Mouse (Mus musculus) liver, embryonic 13.5 days (tissue): ENCODE data around the gene Gtf3c5. TPM values are rescaled to one million over a fixed set of nuclear protein-coding genes. Genes with fewer than 3 reads are reported as not detected.

Experiments used
- ATAC-seq: fragments of 200-750 bp; cut with Nextera tagmentation; 2 replicates; pipeline ENCODE4 v1.8.0; 2017; ENCODE audit warnings: low read depth, mild to moderate bottlenecking, moderate number of reproducible peaks, moderate library complexity
- DNase-seq: peaks from one replicate; pipeline ENCODE4 v3.0.0; 2022
- H3K27ac ChIP-seq: fragments of 300-500 bp; sonication (generic); 2 replicates; pipeline ENCODE4 v1.5.1; 2015; ENCODE audit warnings: moderate library complexity, mild to moderate bottlenecking, inconsistent platforms
- H3K27me3 ChIP-seq: fragments of 300-500 bp; sonication (generic); 2 replicates; pipeline ENCODE4 v1.6.1; 2015; ENCODE audit warnings: mild to moderate bottlenecking, inconsistent platforms
- H3K36me3 ChIP-seq: fragments of 300-500 bp; sonication (generic); 2 replicates; pipeline ENCODE4 v1.6.1; 2015; ENCODE audit warnings: mild to moderate bottlenecking, inconsistent platforms
- H3K4me1 ChIP-seq: fragments of 300-500 bp; sonication (generic); replicated peaks from 2 replicates; pipeline ENCODE4 v1.6.1; 2015; ENCODE audit warnings: inconsistent platforms
- H3K4me2 ChIP-seq: fragments of 300-500 bp; sonication (generic); 2 replicates; pipeline ENCODE4 v1.6.1; 2015; ENCODE audit warnings: inconsistent platforms, mild to moderate bottlenecking, moderate library complexity
- H3K4me3 ChIP-seq: fragments of 300-500 bp; sonication (generic); replicated peaks from 2 replicates; pipeline ENCODE4 v1.5.1; 2015; ENCODE audit warnings: mild to moderate bottlenecking, inconsistent platforms
- H3K9ac ChIP-seq: fragments of 300-500 bp; sonication (generic); 2 replicates; pipeline ENCODE4 v1.6.1; 2015; ENCODE audit warnings: mild to moderate bottlenecking, inconsistent platforms
- H3K9me3 ChIP-seq: fragments of 300-500 bp; sonication (generic); replicated peaks from 2 replicates; pipeline ENCODE4 v1.6.1; 2016; ENCODE audit warnings: inconsistent platforms
- WGBS: fragments of 180-500 bp; shearing (Covaris S2); methylation state at CpG from one replicate; pipeline ENCODE4 v1.1.7; 2015; ENCODE audit not compliant: insufficient replicate concordance; 5-methylcytosine and 5-hydroxymethylcytosine counted together
- polyA plus RNA-seq: library from polyadenylated mRNA; unstranded; fragments of >200 nt; fragmentation: Nextera tagmentation; extraction: Ambion mirVana; gene quantifications from 2 replicates; pipeline ENCODE4 v1.2.1, GENCODE M21; 2015

Gtf3c5 gene
- polyA plus RNA-seq, 1 experiment from 2014 or later, result 16.9 TPM

- 29% methylated on average over 6 of the region's 6 CpGs for WGBS
- peak overlapping the region; percentile 90 for H3K4me3 ChIP-seq
- H3K4me1 ChIP-seq, result peaks cover 75% of the 10 kb centered on the region
- peak overlapping the region; percentile 90 for H3K4me2 ChIP-seq
- ATAC-seq (no peak), DNase-seq (no peak)
- H3K9me3 ChIP-seq, result no peaks in the 10 kb centered on the region
- peaks cover 44% of the 10 kb centered on the region for H3K36me3 ChIP-seq
- H3K27ac ChIP-seq, result peak overlapping the region; percentile 99
- H3K27me3 ChIP-seq, result 0 out of 2 replicates have a peak, but pooled peaks cover 3% of the 10 kb centered on the region
- H3K9ac ChIP-seq, result peak overlapping the region; percentile 93
These were observed 35.8 kb upstream of the Gtf3c5 start for GRCm38 (mm10) chr2:28619369-28619768.

- Histone ChIP-seq H3K36me3 (peaks cover 49% of the 10 kb centered on the region), H3K4me2 (peak overlapping the region; percentile 90), H3K27me3 (0 out of 2 replicates have a peak, but pooled peaks cover 3% of the 10 kb centered on the region), H3K9me3 (no peaks in the 10 kb centered on the region), H3K9ac (peak overlapping the region; percentile 93), H3K27ac (peak overlapping the region; percentile 99), H3K4me1 (peaks cover 80% of the 10 kb centered on the region), H3K4me3 (peak overlapping the region; percentile 90)
- no peak for DNase-seq
- 18% methylated on average over 6 of the region's 6 CpGs for WGBS
- no peak for ATAC-seq
These were observed 35.3 kb upstream of the Gtf3c5 start for GRCm38 (mm10) chr2:28618777-28619336.

GRCm38 (mm10) chr2:28617498-28618486 is 34.2 kb upstream of the Gtf3c5 start:
- Histone ChIP-seq H3K4me3 (peak overlapping the region; percentile 90), H3K9ac (peak overlapping the region; percentile 93), H3K4me1 (peaks cover 80% of the 10 kb centered on the region), H3K27me3 (no peaks in the 10 kb centered on the region), H3K9me3 (no peaks in the 10 kb centered on the region), H3K36me3 (peaks cover 60% of the 10 kb centered on the region), H3K27ac (peak overlapping the region; percentile 99), H3K4me2 (peak overlapping the region; percentile 90)
- ATAC-seq (peak; percentile 36), DNase-seq (no peak)
- 40% methylated on average over 8 of the region's 8 CpGs for WGBS

- H3K4me3 ChIP-seq, result peak overlapping the region; percentile 90
- peak overlapping the region; percentile 99 for H3K27ac ChIP-seq
- H3K27me3 ChIP-seq, result no peaks in the 10 kb centered on the region
- WGBS, result 20% methylated on average over 9 of the region's 9 CpGs
- peak overlapping the region; percentile 93 for H3K9ac ChIP-seq
- ATAC-seq (peak; percentile 87), DNase-seq (peak; percentile 86)
- peaks cover 69% of the 10 kb centered on the region for H3K36me3 ChIP-seq
- peaks cover 80% of the 10 kb centered on the region for H3K4me1 ChIP-seq
- H3K9me3 ChIP-seq, result no peaks in the 10 kb centered on the region
- peak overlapping the region; percentile 90 for H3K4me2 ChIP-seq
These were observed 33.3 kb upstream of the Gtf3c5 start for GRCm38 (mm10) chr2:28616874-28617273.

GRCm38 (mm10) chr2:28616358-28616757 is 32.8 kb upstream of the Gtf3c5 start:
- H3K4me2 ChIP-seq, result peak overlapping the region; percentile 90
- DNase-seq, result peak; percentile 48
- ATAC-seq, result peak; percentile 16; the same call in 1 of the 2 replicates
- H3K4me3 ChIP-seq, result peak overlapping the region; percentile 90
- H3K36me3 ChIP-seq, result peaks cover 74% of the 10 kb centered on the region
- no peaks in the 10 kb centered on the region for H3K9me3 ChIP-seq
- peak overlapping the region; percentile 99 for H3K27ac ChIP-seq
- peak overlapping the region; percentile 93 for H3K9ac ChIP-seq
- peaks cover 85% of the 10 kb centered on the region for H3K4me1 ChIP-seq
- no peaks in the 10 kb centered on the region for H3K27me3 ChIP-seq
- WGBS, result 32% methylated on average over 5 of the region's 5 CpGs

GRCm38 (mm10) chr2:28613599-28613998 is 30.0 kb upstream of the Gtf3c5 start:
- ATAC-seq (no peak), DNase-seq (no peak)
- H3K27me3 ChIP-seq, result no peaks in the 10 kb centered on the region
- no peak overlapping the region for H3K4me2 ChIP-seq
- H3K9ac ChIP-seq, result no peak overlapping the region
- peaks cover 99% of the 10 kb centered on the region for H3K4me1 ChIP-seq
- peak overlapping the region; percentile 99 for H3K27ac ChIP-seq
- H3K4me3 ChIP-seq, result no peak overlapping the region
- H3K9me3 ChIP-seq, result no peaks in the 10 kb centered on the region
- 92% methylated on average over 10 of the region's 10 CpGs for WGBS
- H3K36me3 ChIP-seq, result peaks cover 90% of the 10 kb centered on the region

- Histone ChIP-seq H3K4me2 (no peak overlapping the region), H3K27ac (peak overlapping the region; percentile 99), H3K4me3 (no peak overlapping the region), H3K36me3 (peaks cover 91% of the 10 kb centered on the region), H3K4me1 (peaks cover 99% of the 10 kb centered on the region), H3K9ac (no peak overlapping the region), H3K27me3 (no peaks in the 10 kb centered on the region), H3K9me3 (no peaks in the 10 kb centered on the region)
- 88% methylated on average over 10 of the region's 10 CpGs for WGBS
- ATAC-seq (no peak), DNase-seq (no peak)
These were observed 29.0 kb upstream of the Gtf3c5 start for GRCm38 (mm10) chr2:28612436-28613063.

- H3K4me1 ChIP-seq, result peaks cover 99% of the 10 kb centered on the region
- peak overlapping the region; percentile 89 for H3K27ac ChIP-seq
- DNase-seq (no peak), ATAC-seq (no peak)
- 86% methylated on average over 17 of the region's 17 CpGs for WGBS
- H3K4me3 ChIP-seq, result no peak overlapping the region
- peak overlapping the region; percentile 26; the same call in 1 of the 2 replicates for H3K9ac ChIP-seq
- H3K9me3 ChIP-seq, result no peaks in the 10 kb centered on the region
- H3K4me2 ChIP-seq, result no peak overlapping the region
- peaks cover 88% of the 10 kb centered on the region for H3K36me3 ChIP-seq
- no peaks in the 10 kb centered on the region for H3K27me3 ChIP-seq
These were observed 27.8 kb upstream of the Gtf3c5 start for GRCm38 (mm10) chr2:28611407-28611787.

- no peaks in the 10 kb centered on the region for H3K9me3 ChIP-seq
- peaks cover 99% of the 10 kb centered on the region for H3K4me1 ChIP-seq
- no peak overlapping the region for H3K4me2 ChIP-seq
- no peak for DNase-seq
- no peak overlapping the region for H3K4me3 ChIP-seq
- H3K27me3 ChIP-seq, result no peaks in the 10 kb centered on the region
- peak overlapping the region; percentile 89 for H3K27ac ChIP-seq
- no peak for ATAC-seq
- H3K36me3 ChIP-seq, result peaks cover 83% of the 10 kb centered on the region
- H3K9ac ChIP-seq, result 0 out of 2 replicates have a peak overlapping the region, but pooled peaks have one; percentile 18
- 89% methylated on average over 12 of the region's 12 CpGs for WGBS
These were observed 27.3 kb upstream of the Gtf3c5 start for GRCm38 (mm10) chr2:28610716-28611406.

GRCm38 (mm10) chr2:28609851-28610250 is 26.3 kb upstream of the Gtf3c5 start:
- no peaks in the 10 kb centered on the region for H3K9me3 ChIP-seq
- H3K36me3 ChIP-seq, result peaks cover 73% of the 10 kb centered on the region
- H3K27ac ChIP-seq, result peak overlapping the region; percentile 89
- H3K9ac ChIP-seq, result peak overlapping the region; percentile 31
- no peaks in the 10 kb centered on the region for H3K27me3 ChIP-seq
- no peak overlapping the region for H3K4me2 ChIP-seq
- H3K4me1 ChIP-seq, result peaks cover 93% of the 10 kb centered on the region
- ATAC-seq (no peak), DNase-seq (no peak)
- H3K4me3 ChIP-seq, result no peak overlapping the region
- 85% methylated on average over 10 of the region's 10 CpGs for WGBS
